Mouse (Mus musculus) MEL (cell line): Measurements from ENCODE around the gene Mbtd1.

Experiments used
- BHLHE40 ChIP-seq: IDR thresholded peaks from 2 replicates; pipeline ENCODE4 v1.6.1; 2012; ENCODE audit warnings: low read depth, mild to moderate bottlenecking, inconsistent platforms, low read length, improper control_type of control experiment, borderline replicate concordance
- GATA1 ChIP-seq: IDR thresholded peaks from 2 replicates; pipeline ENCODE4 v1.6.1; 2011; ENCODE audit warnings: low read depth, low read length, improper control_type of control experiment
- MAX ChIP-seq: IDR thresholded peaks from 2 replicates; pipeline ENCODE4 v1.6.1; 2011; ENCODE audit warnings: low read length, improper control_type of control experiment
- TCF12 ChIP-seq: IDR thresholded peaks from 2 replicates; pipeline ENCODE4 v1.6.1; 2014; ENCODE audit warnings: low read depth, mild to moderate bottlenecking, inconsistent platforms, low read length, improper control_type of control experiment, moderate library complexity

DNA sequence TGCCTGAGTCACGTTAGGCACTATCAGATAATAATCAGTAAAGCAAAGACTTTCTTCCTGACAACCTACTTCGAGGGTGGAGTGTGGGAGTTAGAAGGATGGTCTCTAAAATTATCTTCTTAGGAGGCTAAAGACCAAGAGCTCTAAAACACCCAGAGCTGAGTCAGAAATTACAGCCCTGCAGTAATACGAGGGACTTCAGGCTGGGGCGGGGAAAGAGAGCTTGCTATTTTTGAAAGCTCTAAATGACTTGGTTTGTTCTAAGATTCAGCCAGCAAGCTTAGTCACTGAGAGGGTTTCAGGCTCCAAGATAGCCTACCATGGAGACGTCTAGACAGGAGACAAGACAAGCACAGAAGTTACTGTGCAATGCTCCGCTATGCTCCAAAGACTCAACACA, 79.7 kb downstream of the Mbtd1 start:
- TF ChIP-seq TCF12: no peak
- TF ChIP-seq MAX: no peak
- peak; percentile 27; the same call in 1 of the 2 replicates for TF ChIP-seq BHLHE40
- 0 out of 2 replicates have a peak, but pooled peaks have one; percentile 31 for TF ChIP-seq GATA1
